Mouse (Mus musculus) thymus, adult 2 months (tissue): ENCODE measurements at regions not wholly inside any gene's neighbourhood (a gene's known extent, or its start where the extent isn't known, plus 50 kb on each side); places are given as distances from the start of the nearest gene placed in this dataset.

Experiments used
- CTCF ChIP-seq: fragments of 200-500 bp; IDR thresholded peaks from 2 replicates; pipeline ENCODE4 v1.5.1; 2012; ENCODE audit warnings: mild to moderate bottlenecking, control low read depth, low read length, moderate library complexity, borderline replicate concordance; ENCODE audit not compliant: control insufficient read depth, poor library complexity, insufficient read depth; ENCODE audit errors: extremely low read depth
- POLR2A ChIP-seq: fragments of 200-500 bp; IDR thresholded peaks from 2 replicates; pipeline ENCODE4 v1.6.1; 2012; ENCODE audit warnings: mild to moderate bottlenecking, low read length, control low read depth, moderate library complexity; ENCODE audit not compliant: control insufficient read depth, poor library complexity, insufficient read depth; ENCODE audit errors: extremely low read depth

DNA sequence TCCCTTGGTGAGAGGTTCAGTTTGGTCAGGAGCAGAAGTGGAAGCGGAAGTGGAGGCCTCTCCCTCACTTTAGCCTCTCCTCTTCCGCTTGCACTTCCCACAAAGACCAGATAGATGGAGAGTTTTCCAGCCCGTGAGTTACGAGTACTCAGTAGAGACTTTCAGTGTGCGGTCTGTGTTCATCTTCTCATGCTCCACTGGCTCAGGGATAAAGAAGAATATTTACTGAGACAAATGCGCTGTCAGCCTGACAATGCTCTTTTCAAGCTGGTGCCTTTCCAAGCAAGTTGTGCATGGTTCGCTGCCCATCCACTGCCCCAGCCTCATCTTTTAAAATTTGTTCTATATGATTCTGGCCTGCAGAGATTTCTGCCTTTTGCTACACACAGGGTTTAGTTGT lies 141.8 kb upstream of the Gm6793 start:
- no peak for TF ChIP-seq POLR2A
- TF ChIP-seq CTCF, result no peak
